Mouse (Mus musculus) liver, embryonic 14.5 days (tissue): ENCODE results near the gene Taf5l. TPM values are rescaled to one million over a fixed set of nuclear protein-coding genes. Genes with fewer than 3 reads are reported as not detected.

ENCODE experiments used
- ATAC-seq: fragments of 200-750 bp; cut with Nextera tagmentation; 2 replicates; pipeline ENCODE4 v1.8.0; 2017; ENCODE audit warnings: moderate number of reproducible peaks, mild to moderate bottlenecking, moderate library complexity; ENCODE audit not compliant: insufficient read depth
- DNase-seq, 3 experiments: peaks; one replicate each; pipeline ENCODE4 v3.0.0-alpha.2; 2012 to 2013; ENCODE audit warnings: low read depth in 3 of 3, low spot score in 3 of 3
- H3K27ac ChIP-seq: fragments of 300-500 bp; sonication (generic); 2 replicates; pipeline ENCODE4 v1.5.1; 2014; ENCODE audit warnings: moderate library complexity, mild to moderate bottlenecking, control low read depth, inconsistent platforms
- H3K27me3 ChIP-seq: fragments of 300-500 bp; sonication (generic); 2 replicates; pipeline ENCODE4 v1.6.1; 2014; ENCODE audit warnings: mild to moderate bottlenecking, low read length, moderate library complexity; ENCODE audit not compliant: control insufficient read depth, insufficient read depth
- H3K36me3 ChIP-seq: fragments of 300-500 bp; sonication (generic); replicated peaks from 2 replicates; pipeline ENCODE4 v1.6.1; 2014; ENCODE audit warnings: low read depth; ENCODE audit not compliant: control insufficient read depth, insufficient read depth
- H3K4me1 ChIP-seq, 2 experiments: fragments of 200-500 bp in 1 of 2; fragments of 300-500 bp in 1 of 2; sonication (generic) in 1 of 2; replicated peaks; 2 replicates each; pipeline ENCODE4 v1.6.1; 2012 to 2014; ENCODE audit warnings: antibody characterized with exemption in 1 of 2, inconsistent platforms in 1 of 2, low read length in 1 of 2; ENCODE audit not compliant: control insufficient read depth in 2 of 2, insufficient read depth in 2 of 2
- H3K4me2 ChIP-seq: fragments of 300-500 bp; sonication (generic); 2 replicates; pipeline ENCODE4 v1.6.1; 2014; ENCODE audit warnings: low read depth, mild to moderate bottlenecking, control low read depth, moderate library complexity
- H3K4me3 ChIP-seq, 2 experiments: fragments of 200-500 bp in 1 of 2; fragments of 300-500 bp in 1 of 2; sonication (generic) in 1 of 2; 2 replicates each; pipeline ENCODE4 v1.5.1; 2012 to 2014; ENCODE audit warnings: low read depth in 2 of 2, low read length in 2 of 2, mild to moderate bottlenecking in 2 of 2, control low read depth in 1 of 2, inconsistent platforms in 1 of 2, moderate library complexity in 1 of 2; ENCODE audit not compliant: insufficient read depth in 1 of 2
- H3K9ac ChIP-seq: fragments of 300-500 bp; sonication (generic); replicated peaks from 2 replicates; pipeline ENCODE4 v1.6.1; 2014; ENCODE audit warnings: mild to moderate bottlenecking, control low read depth, moderate library complexity
- H3K9me3 ChIP-seq: fragments of 300-500 bp; sonication (generic); 2 replicates; pipeline ENCODE4 v1.6.1; 2016; ENCODE audit warnings: low read length, mixed read lengths; ENCODE audit not compliant: control insufficient read depth
- CTCF ChIP-seq: IDR thresholded peaks from 2 replicates; pipeline ENCODE4 v1.5.1; 2016; ENCODE audit warnings: antibody characterized with exemption, low read depth, control low read depth
- EP300 ChIP-seq: IDR thresholded peaks from 2 replicates; pipeline ENCODE4 v1.6.1; 2016; ENCODE audit warnings: antibody characterized with exemption, low read depth
- WGBS: fragments of 180-500 bp; shearing (Covaris S2); extraction: QIAGEN DNeasy Blood & Tissue Kit; methylation state at CpG from one replicate; pipeline ENCODE4 v1.1.7; 2014; ENCODE audit not compliant: insufficient replicate concordance; 5-methylcytosine and 5-hydroxymethylcytosine counted together
- polyA plus RNA-seq, 2 experiments: library from polyadenylated mRNA; depleted of rRNA in 1 of 2; stranded (reverse) in 1 of 2; unstranded in 1 of 2; fragments of >200 nt; fragmentation: Nextera tagmentation in 1 of 2; extraction: Ambion mirVana in 1 of 2; gene quantifications; 2 replicates each; pipeline versions ENCODE4 v1.2.1 to v1.2.3; 2012 to 2014

The Taf5l gene
- polyA plus RNA-seq, 2 experiments: 21.2 to 28.7 TPM

- Histone ChIP-seq H3K4me3 (no peak overlapping the region), H3K4me1 (no peaks in the 10 kb centered on the region), H3K36me3 (peaks cover 33% of the 10 kb centered on the region), H3K27me3 (no peaks in the 10 kb centered on the region), H3K9ac (no peak overlapping the region), H3K4me2 (no peak overlapping the region), H3K27ac (no peak overlapping the region), H3K9me3 (no peaks in the 10 kb centered on the region)
- no peak for DNase-seq
- ATAC-seq: no peak
- TF ChIP-seq EP300: no peak
- TF ChIP-seq CTCF: no peak
- 83% methylated on average over 5 of the region's 5 CpGs for WGBS
Observed at GRCm38 (mm10) chr8:124044421-124044820, 23.2 kb upstream of the Taf5l start.

- Histone ChIP-seq H3K36me3 (peaks cover 45% of the 10 kb centered on the region), H3K9me3 (no peaks in the 10 kb centered on the region), H3K9ac (no peak overlapping the region), H3K27me3 (no peaks in the 10 kb centered on the region), H3K4me3 (no peak overlapping the region), H3K4me1 (no peaks in the 10 kb centered on the region), H3K4me2 (no peak overlapping the region), H3K27ac (no peak overlapping the region)
- TF ChIP-seq EP300 (no peak), CTCF (0 out of 2 replicates have a peak, but pooled peaks have one; percentile 19)
- DNase-seq: no peak
- 63% methylated on average over 1 of the region's 1 CpGs for WGBS
- no peak for ATAC-seq
Observed at GRCm38 (mm10) chr8:124042201-124042600, 21.0 kb upstream of the Taf5l start.

DNA sequence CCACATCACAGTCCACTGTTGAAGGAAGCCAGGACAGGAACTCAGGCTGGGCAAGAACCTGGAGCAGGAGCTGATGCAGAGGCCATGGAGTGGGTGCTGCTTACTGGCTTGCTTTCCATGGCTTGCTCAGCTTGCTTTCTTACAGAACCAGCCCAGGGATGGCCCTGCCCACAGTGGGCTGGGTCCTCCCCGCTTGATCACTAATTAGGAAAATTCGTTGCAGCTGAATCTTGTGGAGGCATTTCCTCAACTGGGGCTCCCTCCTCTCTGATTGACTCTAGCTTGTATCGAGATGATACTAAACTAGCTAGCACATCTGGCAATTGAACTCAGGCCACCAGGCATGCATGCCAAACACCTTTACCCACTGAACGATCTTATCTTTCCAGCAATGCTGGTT lies 18.2 kb upstream of the Taf5l start:
- peaks cover 60% of the 10 kb centered on the region for H3K36me3 ChIP-seq
- no peak for DNase-seq

DNA sequence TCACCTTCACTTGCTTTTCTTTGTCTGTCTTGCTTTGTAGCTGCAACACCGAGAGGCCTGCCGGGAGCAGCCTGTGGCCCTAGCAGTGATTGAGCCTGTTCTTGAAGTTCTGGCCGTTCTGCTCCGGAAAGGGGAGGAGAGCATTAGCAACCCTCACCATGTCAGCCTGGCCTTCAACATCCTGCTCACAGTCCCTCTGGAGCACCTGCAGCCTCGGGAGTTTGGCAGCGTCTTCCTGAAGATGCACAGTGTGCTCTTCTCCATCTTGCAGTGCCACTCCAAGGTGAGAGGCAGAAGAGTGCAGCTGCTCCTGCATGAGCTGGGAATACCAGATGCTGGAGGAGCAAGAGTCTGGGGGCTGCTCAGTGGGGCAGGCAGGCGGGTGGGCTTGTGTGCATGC lies 16.9 kb upstream of the Taf5l start:
- H3K9me3 ChIP-seq: no peaks in the 10 kb centered on the region
- peaks cover 60% of the 10 kb centered on the region for H3K36me3 ChIP-seq
- H3K4me3 ChIP-seq: no peak overlapping the region
- H3K27ac ChIP-seq: no peak overlapping the region
- DNase-seq (no peak), ATAC-seq (no peak)
- WGBS: 81% methylated on average over 7 of the region's 7 CpGs
- H3K4me1 ChIP-seq: no peaks in the 10 kb centered on the region
- no peaks in the 10 kb centered on the region for H3K27me3 ChIP-seq
- no peak overlapping the region for H3K9ac ChIP-seq
- H3K4me2 ChIP-seq: no peak overlapping the region
- no peak for TF ChIP-seq CTCF
- no peak for TF ChIP-seq EP300

More for the DNA sequence above, 18.2 kb upstream of the Taf5l start:
- Histone ChIP-seq H3K27ac (no peak overlapping the region), H3K4me1 (no peaks in the 10 kb centered on the region), H3K9ac (no peak overlapping the region), H3K4me3 (no peak overlapping the region), H3K4me2 (no peak overlapping the region), H3K9me3 (no peaks in the 10 kb centered on the region), H3K27me3 (no peaks in the 10 kb centered on the region)
- no peak for TF ChIP-seq EP300
- TF ChIP-seq CTCF: no peak
- ATAC-seq: no peak
- WGBS: 76% methylated on average over 4 of the region's 4 CpGs

DNA sequence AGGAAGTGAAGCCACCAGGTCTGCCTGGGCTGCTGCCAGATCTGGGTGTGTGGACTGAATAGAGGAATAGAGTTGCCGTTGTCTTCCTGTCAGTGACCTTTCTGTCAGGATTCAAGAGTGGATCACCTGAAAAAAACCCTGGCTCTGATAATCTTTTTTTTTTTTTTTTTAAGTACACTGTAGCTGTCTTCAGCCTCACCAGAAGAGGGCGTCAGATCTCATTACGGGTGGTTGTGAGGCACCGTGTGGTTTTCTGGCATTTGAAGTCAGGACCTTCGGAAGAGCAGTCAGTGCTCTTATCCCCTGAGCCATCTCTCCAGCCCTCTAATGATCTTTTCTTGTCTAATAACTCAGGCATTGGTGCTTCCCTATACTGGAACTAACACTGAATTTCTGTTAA lies 12.2 kb upstream of the Taf5l start:
- no peak for DNase-seq
- ATAC-seq: no peak
- WGBS: 62% methylated on average over 5 of the region's 5 CpGs

More for the DNA sequence above, 12.2 kb upstream of the Taf5l start:
- H3K9me3 ChIP-seq: no peaks in the 10 kb centered on the region
- no peak overlapping the region for H3K4me2 ChIP-seq
- H3K4me1 ChIP-seq: no peaks in the 10 kb centered on the region
- no peak overlapping the region for H3K9ac ChIP-seq
- no peak overlapping the region for H3K27ac ChIP-seq
- H3K36me3 ChIP-seq: peaks cover 61% of the 10 kb centered on the region
- no peaks in the 10 kb centered on the region for H3K27me3 ChIP-seq
- TF ChIP-seq EP300 (no peak), CTCF (peak; percentile 41)
- no peak overlapping the region for H3K4me3 ChIP-seq
